Mouse (Mus musculus) erythroblast, embryonic 14.5 days (primary cell): ENCODE data around the gene Lyl1. TPM values are rescaled to one million over a fixed set of nuclear protein-coding genes. Genes with fewer than 3 reads are reported as not detected.
A peak's percentile ranks its signal among the peaks of the same experiment; 100 is the strongest.

Experiments used
- H3K27me3 ChIP-seq: 2 replicates; pipeline ENCODE4 v1.6.1; 2012; ENCODE audit warnings: inconsistent platforms; ENCODE audit not compliant: control insufficient read depth
- H3K36me3 ChIP-seq: 2 replicates; pipeline ENCODE4 v1.6.1; 2012; ENCODE audit warnings: mild to moderate bottlenecking, inconsistent platforms; ENCODE audit not compliant: control insufficient read depth
- H3K4me1 ChIP-seq: 2 replicates; pipeline ENCODE4 v1.6.1; 2012; ENCODE audit warnings: inconsistent platforms; ENCODE audit not compliant: control insufficient read depth
- H3K4me3 ChIP-seq: replicated peaks from 2 replicates; pipeline ENCODE3; 2012; ENCODE audit warnings: moderate library complexity, mild to moderate bottlenecking, inconsistent platforms
- H3K9me3 ChIP-seq: 2 replicates; pipeline ENCODE4 v1.6.1; 2012; ENCODE audit warnings: low read length, inconsistent platforms, mixed read lengths; ENCODE audit not compliant: control insufficient read depth
- GATA1 ChIP-seq: IDR thresholded peaks from 2 replicates; pipeline ENCODE4 v1.6.1; 2012; ENCODE audit warnings: low read length, inconsistent platforms, mixed read lengths
- TAL1 ChIP-seq: IDR thresholded peaks from 3 replicates; pipeline ENCODE4 v1.6.1; 2012; ENCODE audit warnings: low read length, inconsistent platforms, mixed read lengths
- polyA plus RNA-seq: library from polyadenylated mRNA; stranded (reverse); fragments of >175 nt; gene quantifications from 2 replicates; pipeline ENCODE4 v1.2.3, GENCODE M21; 2012

The Lyl1 gene
- polyA plus RNA-seq, 1 experiment, result 61.4 TPM

GRCm38 (mm10) chr8:84734680-84735079, 33.4 kb downstream of the Lyl1 start:
- no peak for TF ChIP-seq TAL1
- TF ChIP-seq GATA1, result no peak
- H3K4me1 ChIP-seq, result peaks cover 93% of the 10 kb centered on the region
- H3K4me3 ChIP-seq, result no peak overlapping the region
- peaks cover 3% of the 10 kb centered on the region for H3K9me3 ChIP-seq
- H3K36me3 ChIP-seq, result peaks cover 23% of the 10 kb centered on the region
- peaks cover 15% of the 10 kb centered on the region for H3K27me3 ChIP-seq

- H3K4me1 ChIP-seq, result peaks cover 84% of the 10 kb centered on the region
- TF ChIP-seq GATA1, result no peak
- no peak overlapping the region for H3K4me3 ChIP-seq
- H3K36me3 ChIP-seq, result peaks cover 14% of the 10 kb centered on the region
- H3K27me3 ChIP-seq, result peaks cover 17% of the 10 kb centered on the region
- no peaks in the 10 kb centered on the region for H3K9me3 ChIP-seq
Measured at GRCm38 (mm10) chr8:84735597-84735996, 34.3 kb downstream of the Lyl1 start.

GRCm38 (mm10) chr8:84736521-84736920, 35.3 kb downstream of the Lyl1 start:
- TF ChIP-seq GATA1 (no peak), TAL1 (no peak)

GRCm38 (mm10) chr8:84737608-84738007, 36.4 kb downstream of the Lyl1 start:
- H3K9me3 ChIP-seq, result no peaks in the 10 kb centered on the region
- H3K27me3 ChIP-seq, result peaks cover 33% of the 10 kb centered on the region
- no peak for TF ChIP-seq TAL1
- no peak for TF ChIP-seq GATA1
- H3K36me3 ChIP-seq, result peaks cover 6% of the 10 kb centered on the region
- H3K4me1 ChIP-seq, result peaks cover 79% of the 10 kb centered on the region
- peak overlapping the region; percentile 55 for H3K4me3 ChIP-seq

More at GRCm38 (mm10) chr8:84736521-84736920, 35.3 kb downstream of the Lyl1 start:
- Histone ChIP-seq H3K36me3 (peaks cover 13% of the 10 kb centered on the region), H3K4me1 (peaks cover 81% of the 10 kb centered on the region), H3K9me3 (no peaks in the 10 kb centered on the region), H3K4me3 (no peak overlapping the region), H3K27me3 (peaks cover 24% of the 10 kb centered on the region)

- Histone ChIP-seq H3K9me3 (no peaks in the 10 kb centered on the region), H3K27me3 (peaks cover 37% of the 10 kb centered on the region), H3K36me3 (no peaks in the 10 kb centered on the region; the same call in 1 of the 2 replicates), H3K4me1 (peaks cover 78% of the 10 kb centered on the region), H3K4me3 (peak overlapping the region; percentile 55)
- no peak for TF ChIP-seq TAL1
- no peak for TF ChIP-seq GATA1
Measured at GRCm38 (mm10) chr8:84738266-84738665, 37.0 kb downstream of the Lyl1 start.

GRCm38 (mm10) chr8:84738715-84739400, 37.6 kb downstream of the Lyl1 start:
- H3K9me3 ChIP-seq, result no peaks in the 10 kb centered on the region
- TF ChIP-seq GATA1, result no peak
- TF ChIP-seq TAL1, result no peak
- H3K4me3 ChIP-seq, result no peak overlapping the region
- peaks cover 76% of the 10 kb centered on the region for H3K4me1 ChIP-seq
- no peaks in the 10 kb centered on the region; the same call in 1 of the 2 replicates for H3K36me3 ChIP-seq
- H3K27me3 ChIP-seq, result peaks cover 39% of the 10 kb centered on the region

GRCm38 (mm10) chr8:84739401-84739742, 38.1 kb downstream of the Lyl1 start:
- no peaks in the 10 kb centered on the region for H3K36me3 ChIP-seq
- H3K27me3 ChIP-seq, result peaks cover 39% of the 10 kb centered on the region
- peaks cover 73% of the 10 kb centered on the region for H3K4me1 ChIP-seq
- no peak for TF ChIP-seq TAL1
- TF ChIP-seq GATA1, result no peak
- H3K9me3 ChIP-seq, result no peaks in the 10 kb centered on the region
- no peak overlapping the region for H3K4me3 ChIP-seq

GRCm38 (mm10) chr8:84740895-84741843, 39.9 kb downstream of the Lyl1 start:
- no peak overlapping the region for H3K4me3 ChIP-seq
- no peak for TF ChIP-seq TAL1
- TF ChIP-seq GATA1, result no peak
- H3K36me3 ChIP-seq, result no peaks in the 10 kb centered on the region
- no peaks in the 10 kb centered on the region for H3K9me3 ChIP-seq
- H3K27me3 ChIP-seq, result peaks cover 42% of the 10 kb centered on the region
- H3K4me1 ChIP-seq, result peaks cover 66% of the 10 kb centered on the region

GRCm38 (mm10) chr8:84742171-84743053, 41.2 kb downstream of the Lyl1 start:
- no peaks in the 10 kb centered on the region for H3K36me3 ChIP-seq
- no peaks in the 10 kb centered on the region for H3K9me3 ChIP-seq
- TF ChIP-seq TAL1, result no peak
- no peak for TF ChIP-seq GATA1
- no peak overlapping the region for H3K4me3 ChIP-seq
- H3K27me3 ChIP-seq, result peaks cover 45% of the 10 kb centered on the region
- H3K4me1 ChIP-seq, result peaks cover 57% of the 10 kb centered on the region
